Mouse (Mus musculus) spleen, adult 18-20 months (tissue): ENCODE results near the gene Btf3.

Experiments used
- DNase-seq, 2 experiments: peaks; one replicate each; pipeline ENCODE4 v3.0.0; 2022; ENCODE audit warnings: mixed read lengths in 2 of 2

Gene Btf3

DNA sequence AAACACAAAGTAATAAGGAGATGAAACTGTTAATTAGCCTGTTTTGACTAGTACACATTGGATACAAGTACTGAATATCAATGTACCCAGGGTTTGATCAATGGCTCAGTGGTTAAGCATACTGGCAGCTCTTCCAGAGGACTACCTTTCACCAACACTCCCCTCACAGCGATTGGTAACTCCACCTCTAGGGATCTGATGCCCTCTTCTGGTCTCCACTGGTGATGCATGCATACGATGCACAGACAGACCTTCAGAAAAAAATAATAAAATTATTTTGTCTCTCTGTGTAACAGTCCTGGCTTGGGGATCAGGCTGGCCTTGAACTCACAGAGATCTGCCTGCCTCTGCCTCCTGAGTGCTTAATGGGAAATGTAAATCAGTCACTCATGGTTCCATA, 15.3 kb upstream of the Btf3 start:
- DNase-seq: peak in 1 of 2 experiments; percentile 42

DNA sequence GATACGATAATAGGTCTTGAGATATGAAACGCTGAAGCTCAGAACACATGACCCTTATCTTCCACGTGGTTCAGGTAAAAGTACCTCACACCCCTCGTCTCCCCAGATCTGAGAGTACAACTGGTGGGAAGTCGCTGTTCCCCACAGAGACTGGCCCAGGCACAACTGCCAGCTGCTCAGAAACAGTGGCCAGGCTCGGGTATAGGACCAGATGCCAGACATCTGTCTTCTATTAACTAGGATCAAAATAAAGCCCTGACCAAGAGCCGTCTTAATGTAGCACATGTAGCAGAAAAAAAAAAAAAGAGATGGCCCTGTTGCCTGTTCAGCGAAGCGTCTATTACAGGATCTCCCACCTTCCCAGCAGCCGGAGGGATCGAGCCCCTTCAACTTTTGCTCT, 8.2 kb upstream of the Btf3 start:
- DNase-seq: no peak

DNA sequence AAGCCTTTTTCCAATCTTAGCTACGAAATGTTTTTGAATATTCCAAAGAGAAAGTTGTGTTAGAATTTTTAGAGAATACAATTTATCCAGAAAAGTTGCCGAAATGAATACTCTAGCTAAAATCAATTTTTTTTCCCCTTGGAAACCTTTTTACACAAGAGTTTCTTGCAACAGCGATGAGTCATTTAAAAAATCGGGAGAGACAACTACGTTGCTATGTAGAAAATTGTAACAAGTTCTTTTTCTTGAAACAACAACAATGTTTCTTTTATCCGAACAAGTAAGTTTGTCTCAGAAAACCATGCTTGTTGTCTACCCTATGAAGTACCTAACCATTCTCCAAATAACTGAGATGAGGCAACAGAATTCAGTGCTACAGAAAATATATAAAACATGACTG, 1.1 kb upstream of the Btf3 start:
- DNase-seq: no peak

DNA sequence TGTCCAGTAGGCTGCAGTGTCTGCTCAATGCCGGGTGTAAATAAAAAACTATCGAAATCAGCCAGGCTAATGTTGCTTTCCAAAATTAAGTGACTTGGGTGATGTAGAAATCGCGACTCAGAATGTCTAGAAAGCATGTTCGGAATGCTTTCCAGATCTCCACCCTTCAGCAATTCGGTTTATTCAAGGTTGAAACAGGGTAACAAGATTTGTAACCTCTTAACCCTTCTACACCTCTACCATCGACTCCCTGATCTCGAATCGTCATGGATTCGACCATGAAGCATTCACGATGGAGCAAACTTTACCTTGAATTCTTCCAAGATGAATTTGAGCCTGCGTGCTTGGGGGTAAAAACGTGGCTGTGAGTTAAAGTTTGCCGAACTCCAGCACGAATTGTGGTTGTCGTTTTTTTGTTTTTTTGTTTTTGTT, 456 bp upstream of the Btf3 start:
- DNase-seq: no peak

DNA sequence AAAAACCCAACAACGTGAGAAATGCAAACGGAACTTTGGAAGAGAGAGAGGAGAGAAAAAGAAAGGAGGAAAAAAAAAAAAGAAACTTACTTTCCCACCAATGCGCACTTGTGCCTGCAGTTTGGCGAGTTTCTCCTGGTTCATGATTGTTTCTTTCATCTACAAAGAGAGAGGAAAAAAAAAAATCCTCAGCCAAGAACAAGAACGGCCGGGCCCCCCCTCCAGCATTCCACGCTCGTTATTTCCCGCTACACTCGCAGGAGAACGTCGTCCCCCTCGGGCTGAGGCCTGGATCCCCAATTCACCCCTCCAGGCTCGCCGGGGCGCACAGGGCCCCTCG, 696 bp downstream of the Btf3 start:
- DNase-seq: no peak

DNA sequence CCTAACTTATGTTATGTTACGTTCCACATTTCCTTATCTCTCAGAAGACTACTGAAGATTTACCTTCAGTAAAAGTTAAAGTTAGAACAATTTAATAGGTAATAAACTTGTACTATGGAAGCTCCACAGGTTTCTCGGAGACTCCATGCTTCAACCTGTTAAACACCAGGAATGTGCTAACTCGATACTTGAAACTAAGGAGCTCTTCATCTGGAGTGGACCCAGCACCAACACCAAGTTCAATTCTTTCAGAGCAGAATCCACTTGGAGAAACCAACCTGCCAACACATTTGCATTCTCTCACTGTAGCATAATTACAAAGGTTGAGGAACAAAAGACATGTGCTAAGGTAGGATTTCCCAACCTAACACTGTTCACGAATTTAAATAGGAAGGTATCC, 1.7 kb downstream of the Btf3 start:
- DNase-seq: no peak

DNA sequence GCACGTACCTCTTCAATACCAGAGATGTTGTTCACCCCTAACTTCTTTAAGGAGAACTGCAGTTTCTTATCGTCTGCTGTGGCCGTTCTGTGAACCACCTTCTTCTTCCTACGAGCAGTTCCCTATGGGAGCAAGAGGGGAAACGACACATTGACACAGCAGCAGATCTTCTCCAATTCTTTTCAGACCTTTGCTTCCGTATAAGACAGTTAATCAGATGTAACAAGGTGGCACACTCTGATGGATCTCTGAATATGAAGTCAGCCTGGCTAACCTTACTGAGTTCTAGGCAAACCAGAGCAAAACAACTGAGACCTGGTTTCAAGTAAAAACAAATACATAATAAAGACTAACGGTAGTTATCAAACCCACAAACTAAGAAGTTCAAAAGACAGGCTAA, 3.2 kb downstream of the Btf3 start:
- DNase-seq: no peak

DNA sequence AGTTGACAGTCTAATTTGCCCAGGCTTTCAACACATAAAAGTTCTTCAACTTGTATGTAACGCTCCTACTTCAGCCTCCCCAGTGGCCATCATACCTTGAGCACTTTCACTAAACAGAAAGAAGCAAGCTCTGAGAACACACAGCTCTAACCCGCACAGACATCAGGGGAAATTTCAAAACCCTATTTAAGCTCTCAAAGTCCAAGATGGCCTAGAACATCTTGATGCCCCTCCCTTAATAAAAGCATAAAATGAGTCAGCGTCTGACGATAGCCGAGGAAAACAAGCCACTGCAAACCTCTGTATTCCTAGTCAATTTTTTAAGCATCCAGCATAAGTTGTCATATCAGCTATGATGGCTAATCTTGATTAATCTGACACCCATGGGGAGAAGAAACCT, 5.2 kb downstream of the Btf3 start:
- DNase-seq: no peak

DNA sequence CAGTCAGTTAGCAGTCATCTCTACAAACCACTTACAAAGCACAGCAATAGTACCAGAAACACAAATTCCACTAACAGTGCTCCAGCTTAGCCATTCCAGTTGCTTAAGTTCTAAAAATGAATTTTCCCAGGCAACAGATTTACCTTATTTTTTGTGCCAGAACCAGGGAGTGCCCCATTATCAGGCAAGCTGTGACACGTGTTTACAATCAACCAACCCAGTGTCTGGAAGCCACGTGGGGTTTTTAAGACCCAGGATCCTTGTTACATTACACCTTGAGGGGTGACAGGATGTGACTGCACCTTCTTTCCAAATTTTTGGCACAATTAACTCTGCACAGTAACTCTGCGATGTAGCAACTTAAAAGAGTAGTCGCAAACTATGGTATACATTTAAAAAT, 8.1 kb downstream of the Btf3 start:
- no peak for DNase-seq

DNA sequence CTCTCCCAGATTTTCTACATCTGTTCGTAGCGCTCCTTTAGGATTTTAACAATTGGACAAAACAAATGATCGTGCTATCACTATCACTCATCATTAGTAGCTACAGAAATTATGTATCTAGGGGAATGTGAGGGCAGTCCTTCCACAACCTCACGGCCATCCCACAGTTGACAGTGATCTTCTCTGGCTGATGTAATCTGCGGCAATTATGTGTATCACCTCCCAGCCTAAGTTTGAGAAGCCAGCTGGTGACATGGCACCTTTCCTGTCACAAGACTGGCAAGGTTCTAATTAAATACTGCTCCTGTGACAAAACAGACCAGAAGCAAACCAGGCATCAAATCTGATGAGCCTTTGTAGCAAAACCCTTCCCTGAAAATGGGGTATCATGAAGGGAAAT, 8.8 kb downstream of the Btf3 start:
- DNase-seq: no peak

DNA sequence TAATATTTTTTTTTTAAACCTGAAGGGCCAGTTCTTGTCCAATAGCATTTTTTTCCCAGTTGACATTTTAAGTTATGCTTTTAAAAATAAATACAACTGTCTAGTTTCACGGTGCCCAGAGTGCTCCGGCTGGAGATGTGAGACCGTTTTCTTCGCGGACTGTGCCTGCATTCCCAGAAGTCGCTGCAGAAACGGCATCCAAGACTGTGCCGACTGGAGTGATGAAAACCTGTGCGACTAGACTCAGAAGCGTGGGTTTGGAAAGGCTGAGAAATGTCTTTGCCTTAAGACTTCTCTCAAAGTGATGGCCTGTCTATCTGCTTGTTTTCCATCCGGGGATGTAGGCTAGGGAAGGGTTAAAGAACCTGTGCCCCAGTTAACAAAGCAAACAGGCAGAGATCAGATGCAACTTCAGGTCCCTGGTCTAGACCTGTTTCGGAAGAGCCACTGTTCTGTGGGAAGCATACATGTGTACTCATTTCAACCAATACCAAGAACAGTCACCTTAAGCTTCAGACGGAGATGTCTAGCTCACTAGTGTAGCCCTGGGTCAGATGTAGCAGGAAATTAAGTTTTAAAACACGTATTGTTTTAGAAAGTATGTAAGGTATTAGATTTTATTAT, 9.8 kb downstream of the Btf3 start:
- no peak for DNase-seq

DNA sequence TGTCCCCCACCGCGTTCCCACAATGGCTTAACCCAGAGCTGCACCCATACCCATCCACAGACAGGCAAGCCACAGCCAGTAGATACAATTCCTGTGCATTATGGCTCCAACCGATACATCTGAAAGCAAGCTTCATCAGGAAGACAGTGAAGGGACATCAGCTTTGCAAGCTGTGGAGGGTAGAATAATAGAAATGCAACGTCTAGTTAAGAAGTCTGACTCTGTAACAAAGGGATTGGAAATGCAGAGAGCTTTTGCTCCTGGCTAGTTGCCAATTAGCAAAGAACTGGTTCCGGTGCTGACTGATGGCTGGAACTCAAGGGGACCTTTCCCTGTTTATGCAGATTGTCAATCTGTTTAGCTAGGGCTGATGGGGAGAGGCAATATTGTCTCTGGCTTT, 10.4 kb downstream of the Btf3 start:
- no peak for DNase-seq

DNA sequence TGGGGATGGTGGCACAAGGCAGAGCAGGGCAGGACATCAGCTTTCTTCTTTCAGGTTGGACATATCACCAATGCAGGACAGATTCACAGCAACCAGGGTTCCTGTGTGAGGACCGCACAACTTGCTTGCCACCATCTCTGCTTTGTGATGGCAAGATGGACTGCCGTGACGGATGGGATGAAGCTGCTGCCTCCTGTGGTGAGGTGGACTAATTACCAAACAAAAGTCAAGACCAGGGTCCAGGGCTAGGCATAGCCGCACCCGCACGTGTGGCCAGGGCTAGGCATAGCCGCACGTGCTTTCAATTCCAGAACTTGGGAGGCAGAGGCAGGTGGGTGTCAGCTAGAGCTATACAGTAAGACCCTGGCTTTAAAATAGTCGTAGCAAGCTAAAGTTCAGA, 11.5 kb downstream of the Btf3 start:
- DNase-seq: no peak

DNA sequence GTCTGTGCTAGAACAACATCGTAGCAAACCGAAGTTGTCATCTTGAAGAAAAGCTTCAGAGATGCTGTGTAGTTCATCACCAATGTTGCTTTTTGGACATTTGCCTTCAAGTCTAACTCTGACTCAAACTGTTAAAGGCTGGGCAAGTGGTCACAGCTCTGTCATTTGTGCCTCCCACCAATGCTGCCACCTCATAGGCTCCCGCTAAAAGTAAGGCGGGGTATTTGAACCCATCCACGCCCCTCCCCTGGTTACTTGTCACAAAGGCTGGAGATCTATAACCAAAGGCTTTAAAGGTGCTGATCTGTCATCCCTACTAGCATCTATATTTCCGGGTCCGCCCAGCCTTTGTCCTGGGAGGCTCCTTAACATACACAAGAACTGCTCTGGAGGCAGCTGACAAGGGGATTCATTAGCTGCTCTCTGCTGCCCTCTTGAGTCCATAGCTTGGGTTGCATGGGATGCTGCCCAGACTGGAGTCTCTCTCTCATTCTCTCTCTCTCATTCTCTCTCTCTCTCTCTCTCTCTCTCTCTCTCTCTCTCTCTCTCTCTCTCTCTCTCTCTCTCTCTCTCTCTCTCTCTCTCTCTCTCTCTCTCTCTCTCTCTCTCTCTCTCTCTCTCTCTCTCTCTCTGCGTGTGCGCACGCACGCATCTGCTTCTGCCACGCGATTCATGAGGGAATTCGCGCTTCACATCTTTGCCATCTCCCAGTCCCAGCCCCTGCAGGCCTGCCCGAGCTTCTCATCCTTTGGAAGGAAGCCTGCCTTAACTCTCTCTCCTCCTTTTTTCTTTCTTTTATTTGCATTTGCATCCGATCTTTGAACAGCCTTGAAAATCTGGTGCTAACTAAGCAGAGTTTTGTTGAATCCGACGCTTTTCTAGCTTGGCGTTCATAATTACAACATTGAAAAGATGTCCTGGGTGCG, 17.7 kb downstream of the Btf3 start:
- peak; percentile 11 to 67 for DNase-seq

DNA sequence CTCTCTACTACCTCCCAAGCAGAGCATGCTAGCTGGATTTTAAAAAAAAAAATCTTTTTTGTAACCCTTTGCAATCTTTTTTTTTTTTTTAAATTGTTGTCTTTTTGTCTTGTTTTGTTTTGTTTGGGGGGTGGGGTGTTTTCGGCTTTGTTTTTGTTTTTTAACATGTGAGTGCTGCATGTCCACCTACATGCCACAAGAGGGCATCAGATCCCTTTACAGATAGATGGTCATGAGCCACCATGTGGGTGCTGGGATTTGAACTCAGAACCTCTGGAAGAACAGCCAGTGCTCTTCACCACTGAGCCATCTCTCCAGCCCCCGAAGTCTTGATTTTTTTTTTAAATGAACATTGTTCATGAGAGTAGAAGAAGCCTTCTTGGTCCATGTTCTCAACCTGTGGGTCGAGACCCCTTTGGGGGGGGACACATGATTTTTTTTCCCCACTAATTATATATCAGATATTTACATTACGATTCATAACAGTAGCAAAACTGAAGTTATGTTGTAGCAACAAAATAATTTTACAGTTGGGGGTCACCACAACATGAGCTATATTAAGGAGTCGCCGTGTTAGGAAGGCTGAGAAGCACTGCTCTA, 18.8 kb downstream of the Btf3 start:
- DNase-seq: no peak

DNA sequence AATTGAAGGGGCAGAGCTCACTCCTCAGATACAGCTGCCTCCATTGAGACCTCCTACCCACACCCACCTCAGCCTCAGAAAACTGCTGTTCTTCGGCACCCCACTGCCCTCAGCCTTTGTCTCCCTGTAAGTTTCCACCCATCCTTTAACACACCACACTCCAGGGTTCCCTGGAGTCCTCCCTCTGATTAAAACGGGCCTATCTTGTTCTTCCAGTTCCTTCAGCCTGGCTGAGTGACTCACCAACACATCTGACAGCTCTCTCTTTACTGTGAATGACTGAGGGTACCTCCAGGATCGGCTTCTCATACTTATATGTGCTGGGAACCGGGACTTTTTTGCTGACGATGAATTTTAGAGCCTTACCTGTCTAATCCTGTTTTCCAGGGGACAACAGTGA, 20.7 kb downstream of the Btf3 start:
- no peak for DNase-seq

DNA sequence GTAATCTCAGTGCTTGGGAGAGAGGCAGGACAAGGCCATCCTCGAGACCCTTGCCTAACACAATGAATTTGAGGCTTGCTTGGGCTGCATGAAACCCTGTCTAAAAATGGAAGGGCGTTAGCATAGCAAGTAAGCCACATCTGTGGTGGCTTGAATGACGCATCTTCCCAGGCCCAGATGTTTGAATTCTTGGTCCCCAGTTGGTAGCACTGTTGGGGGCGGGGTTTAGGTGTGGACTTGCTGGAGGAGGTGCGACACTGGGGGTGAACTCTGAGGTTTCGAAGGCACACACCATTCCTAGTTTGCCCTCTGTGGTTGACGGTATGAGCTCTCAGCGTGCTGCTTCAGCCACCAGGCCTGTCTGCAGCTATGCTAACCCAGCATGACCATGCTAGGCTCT, 25.1 kb downstream of the Btf3 start:
- DNase-seq: no peak

DNA sequence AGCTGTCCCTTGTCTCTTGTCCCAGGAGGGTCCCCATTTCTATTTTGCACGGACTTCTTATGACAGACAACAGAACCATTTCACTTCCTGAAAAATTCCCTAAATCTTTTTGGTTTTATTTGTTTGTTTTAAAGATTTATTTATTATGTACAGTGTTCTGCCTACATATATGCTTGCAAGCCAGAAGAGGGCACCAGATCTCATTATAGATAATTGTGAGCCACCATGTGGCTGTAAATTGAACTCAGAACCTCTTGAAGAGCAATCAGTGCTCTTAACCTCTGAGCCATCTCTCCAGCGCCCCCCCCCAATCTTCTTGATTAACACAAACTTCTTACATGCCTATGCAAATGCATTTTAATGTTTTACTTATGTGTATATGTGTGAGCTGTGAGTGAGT, 26.1 kb downstream of the Btf3 start:
- DNase-seq: no peak

DNA sequence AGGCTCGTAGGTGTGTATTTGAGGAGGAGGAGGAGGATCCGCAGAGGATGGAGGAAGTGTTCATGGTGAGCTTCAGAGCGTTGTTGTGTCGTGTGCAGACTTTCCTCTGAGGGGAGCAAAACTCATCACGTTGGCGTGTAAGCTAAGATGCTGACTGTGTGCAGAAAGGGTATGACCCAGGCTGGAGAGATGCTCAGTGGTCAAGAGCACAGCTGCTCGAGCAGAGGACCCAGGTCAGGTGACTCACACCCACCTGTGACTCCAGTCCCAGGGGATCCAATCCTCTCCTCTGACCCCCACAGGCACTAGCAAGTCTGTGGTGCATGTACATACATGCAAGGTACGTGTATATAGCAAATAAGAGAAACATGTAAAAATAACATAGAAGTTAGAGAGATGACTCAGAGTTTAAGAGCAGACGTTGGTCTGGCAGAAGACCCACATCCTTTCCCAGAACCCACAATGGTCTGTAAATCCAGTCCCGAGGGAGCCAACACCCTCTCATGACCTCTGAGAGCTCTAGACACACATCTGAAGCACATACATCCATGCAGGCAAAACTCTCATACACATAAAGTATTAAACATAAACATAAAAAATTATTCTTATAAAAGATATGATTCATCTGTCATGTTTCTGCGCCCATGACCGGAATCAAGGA, 35.7 kb downstream of the Btf3 start:
- no peak for DNase-seq

DNA sequence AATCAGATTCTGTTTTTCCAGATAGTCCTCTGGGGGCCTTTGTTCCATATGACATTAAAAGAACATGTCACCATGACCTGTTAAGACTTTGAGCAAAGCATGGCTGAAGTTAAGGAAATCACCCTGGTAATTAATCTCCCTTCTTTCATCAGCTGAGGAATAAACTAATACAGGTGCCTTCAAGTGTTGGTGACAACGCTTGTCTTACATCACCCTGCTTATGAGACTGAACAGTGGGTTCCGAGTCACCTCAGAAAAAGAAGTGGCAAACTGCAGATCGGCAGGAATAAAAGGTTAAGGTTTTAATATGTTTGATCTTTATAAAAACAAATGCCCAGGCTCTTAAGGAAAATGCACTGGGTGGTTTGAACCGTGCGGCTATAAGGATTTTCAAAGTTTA, 37.1 kb downstream of the Btf3 start, which contains the start of gene Gm21976:
Gene Gm21976, plus strand, starts transcription at position 202 of the 400 bp plus-strand sequence.
- DNase-seq: no peak

DNA sequence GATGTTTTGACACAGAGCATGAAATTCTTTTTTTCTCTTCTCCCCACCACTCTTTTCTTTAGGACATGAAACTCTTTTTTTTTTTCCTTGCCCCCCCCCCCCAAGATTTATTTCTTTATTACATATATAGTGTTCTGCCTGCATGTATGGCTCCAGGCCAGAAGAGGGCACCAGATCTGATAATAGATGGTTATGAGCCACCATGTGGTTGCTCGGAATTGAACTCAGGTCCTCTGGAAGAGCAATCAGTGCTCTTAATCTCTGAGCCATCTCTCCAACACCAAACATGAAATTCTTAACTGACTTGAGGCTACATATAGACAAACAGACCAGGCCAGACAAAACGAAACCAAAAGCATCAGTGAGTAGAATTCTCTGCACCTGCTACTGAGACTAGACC, 39.3 kb downstream of the Btf3 start:
- DNase-seq: no peak

DNA sequence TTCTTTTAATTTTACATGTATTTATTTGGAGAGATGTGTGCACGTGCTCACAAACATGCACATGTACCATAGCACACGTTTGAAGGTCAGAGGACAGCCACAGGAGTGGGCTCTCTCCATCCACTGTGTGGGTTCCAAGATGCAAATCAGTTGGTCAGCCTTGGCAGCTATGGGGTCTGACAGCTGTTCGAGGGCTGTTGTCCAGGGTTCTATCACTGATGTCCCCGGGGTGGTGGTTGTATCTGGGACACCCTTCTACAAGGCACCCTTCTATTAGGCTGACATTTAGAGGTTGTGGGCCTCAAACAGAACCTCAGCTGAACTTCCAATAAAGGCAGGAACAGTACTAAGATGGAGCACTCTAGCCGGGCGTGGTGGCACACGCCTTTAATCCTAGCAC, 40.6 kb downstream of the Btf3 start:
- DNase-seq: no peak

DNA sequence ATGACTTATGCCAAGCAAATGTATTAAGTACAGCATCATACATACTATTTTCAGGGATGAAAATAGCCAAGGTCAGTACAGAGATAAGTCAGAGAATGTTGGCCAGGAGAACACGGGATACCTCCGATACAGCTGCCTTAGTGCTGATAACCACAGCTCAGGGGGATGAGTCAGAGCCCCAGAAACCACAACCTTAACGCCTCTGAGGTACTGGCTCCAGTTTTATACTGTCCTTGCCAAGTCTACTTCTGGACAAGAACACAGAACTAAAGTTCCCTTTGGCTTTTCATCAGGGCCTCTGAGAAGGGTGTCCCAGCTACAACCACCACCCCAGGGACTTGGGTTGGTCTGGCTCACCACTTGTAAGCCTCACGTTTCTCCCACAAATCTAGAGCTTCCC, 41.2 kb downstream of the Btf3 start:
- no peak for DNase-seq

DNA sequence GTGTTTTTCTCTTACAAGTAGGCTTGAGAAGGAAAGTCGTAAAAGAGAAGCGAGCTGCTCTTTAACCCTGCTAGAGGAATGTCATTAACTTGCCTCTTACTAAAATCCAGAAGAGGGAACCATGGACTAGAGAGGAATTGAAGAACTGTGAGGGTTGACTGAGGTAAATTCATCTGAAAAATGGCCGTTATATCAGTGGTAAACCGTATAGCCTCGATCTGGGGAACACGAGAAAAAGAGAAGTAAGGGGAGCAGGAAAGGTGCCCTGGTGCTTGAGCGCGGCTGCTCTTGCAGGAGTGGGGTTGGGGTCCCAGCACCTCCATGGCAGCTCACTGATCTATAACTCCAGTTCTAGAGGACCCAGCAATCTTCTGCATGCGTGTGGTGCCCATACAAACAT, 42.8 kb downstream of the Btf3 start:
- DNase-seq: no peak
